Mouse (Mus musculus) cerebellum, adult 11 months (tissue): ENCODE results near the gene Sap30.
"Not testable (repeated sequence)": the region's sequence is repeated elsewhere in the genome, so short reads cannot be mapped to it uniquely, and the experiment has no call there.

Source experiments
- DNase-seq: peaks from one replicate; pipeline ENCODE4 v3.0.0; 2022

Sap30 gene

GRCm38 (mm10) chr8:57491873-57492272 is 4.2 kb upstream of the Sap30 start:
- no peak for DNase-seq

GRCm38 (mm10) chr8:57489896-57490295 is 2.2 kb upstream of the Sap30 start:
- no peak for DNase-seq

- no peak for DNase-seq
These were observed 1.7 kb upstream of the Sap30 start for GRCm38 (mm10) chr8:57489366-57489765.

GRCm38 (mm10) chr8:57488312-57488765 is 679 bp upstream of the Sap30 start:
- peak; percentile 65 for DNase-seq

- peak; percentile 53 for DNase-seq
These were observed 894 bp downstream of the Sap30 start for GRCm38 (mm10) chr8:57486491-57487440.

- no peak for DNase-seq
These were observed 7.1 kb downstream of the Sap30 start for GRCm38 (mm10) chr8:57480606-57481005.

GRCm38 (mm10) chr8:57479700-57480099 is 8.0 kb downstream of the Sap30 start:
- DNase-seq, result no peak

- DNase-seq, result no peak
These were observed 9.3 kb downstream of the Sap30 start for GRCm38 (mm10) chr8:57478406-57478805.

- DNase-seq, result no peak
These were observed 13.9 kb downstream of the Sap30 start for GRCm38 (mm10) chr8:57473751-57474150.

- DNase-seq, result no peak
These were observed 16.8 kb downstream of the Sap30 start for GRCm38 (mm10) chr8:57470863-57471262.

- no peak for DNase-seq
These were observed 19.0 kb downstream of the Sap30 start for GRCm38 (mm10) chr8:57468624-57469023.

GRCm38 (mm10) chr8:57463757-57464156 is 23.9 kb downstream of the Sap30 start:
- DNase-seq, result no peak

- no peak for DNase-seq
These were observed 24.8 kb downstream of the Sap30 start for GRCm38 (mm10) chr8:57462839-57463238.

- DNase-seq, result no peak
These were observed 29.7 kb downstream of the Sap30 start for GRCm38 (mm10) chr8:57457942-57458341.

GRCm38 (mm10) chr8:57457152-57457551 is 30.5 kb downstream of the Sap30 start:
- no peak for DNase-seq

- no peak for DNase-seq
These were observed 31.9 kb downstream of the Sap30 start, which contains the start of gene Scrg1 for GRCm38 (mm10) chr8:57455765-57456164. TSS of gene Scrg1 (plus strand) at chr8:57455923.

- DNase-seq, result no peak
These were observed 34.3 kb downstream of the Sap30 start for GRCm38 (mm10) chr8:57453361-57453760.

GRCm38 (mm10) chr8:57451896-57452295 is 35.8 kb downstream of the Sap30 start:
- DNase-seq, result no peak

GRCm38 (mm10) chr8:57450726-57451125 is 36.9 kb downstream of the Sap30 start:
- no peak for DNase-seq

- DNase-seq, result not testable (repeated sequence)
These were observed 41.8 kb downstream of the Sap30 start for GRCm38 (mm10) chr8:57445901-57446300.

GRCm38 (mm10) chr8:57443289-57443688 is 44.4 kb downstream of the Sap30 start:
- no peak for DNase-seq

GRCm38 (mm10) chr8:57441556-57441955 is 46.1 kb downstream of the Sap30 start:
- no peak for DNase-seq

- DNase-seq, result no peak
These were observed 46.5 kb downstream of the Sap30 start for GRCm38 (mm10) chr8:57441131-57441530.

GRCm38 (mm10) chr8:57436437-57436796 is 51.2 kb downstream of the Sap30 start:
- DNase-seq, result no peak
